Mouse (Mus musculus) right cerebral cortex, postnatal 14 days (tissue): ENCODE results near the gene Cyp3a16.
"Not testable (repeated sequence)": the region's sequence is repeated elsewhere in the genome, so short reads cannot be mapped to it uniquely, and the experiment has no call there.

Experiments
- DNase-seq: peaks from one replicate; pipeline ENCODE4 v3.0.0; 2022

Cyp3a16 gene

DNA sequence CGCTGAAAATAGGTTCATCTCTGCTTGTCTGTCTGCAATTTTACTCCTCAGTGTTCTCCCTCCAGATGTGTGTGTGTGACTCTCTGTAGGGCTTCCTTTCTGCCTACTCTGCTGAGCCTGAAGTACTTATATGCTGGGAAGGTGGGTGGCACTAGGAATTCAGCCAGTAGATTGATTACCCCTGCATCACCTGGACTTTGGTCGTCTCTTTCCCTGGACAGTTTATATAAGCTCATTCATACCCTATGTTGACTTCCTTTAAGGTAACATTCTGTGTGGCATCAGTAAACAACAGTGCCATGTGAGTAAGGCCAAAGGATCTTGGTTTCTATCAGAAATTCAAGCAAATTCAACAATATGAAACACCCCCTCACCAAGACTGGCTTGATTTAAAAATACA is at the start of gene Cyp3a16:
TSS of gene Cyp3a16 (minus strand) at position 101 of the 400 bp plus-strand sequence.
- DNase-seq = not testable (repeated sequence)

GRCm38 (mm10) chr5:145490300-145490699 is 20.8 kb upstream of the Cyp3a16 start:
- DNase-seq = no peak

DNA sequence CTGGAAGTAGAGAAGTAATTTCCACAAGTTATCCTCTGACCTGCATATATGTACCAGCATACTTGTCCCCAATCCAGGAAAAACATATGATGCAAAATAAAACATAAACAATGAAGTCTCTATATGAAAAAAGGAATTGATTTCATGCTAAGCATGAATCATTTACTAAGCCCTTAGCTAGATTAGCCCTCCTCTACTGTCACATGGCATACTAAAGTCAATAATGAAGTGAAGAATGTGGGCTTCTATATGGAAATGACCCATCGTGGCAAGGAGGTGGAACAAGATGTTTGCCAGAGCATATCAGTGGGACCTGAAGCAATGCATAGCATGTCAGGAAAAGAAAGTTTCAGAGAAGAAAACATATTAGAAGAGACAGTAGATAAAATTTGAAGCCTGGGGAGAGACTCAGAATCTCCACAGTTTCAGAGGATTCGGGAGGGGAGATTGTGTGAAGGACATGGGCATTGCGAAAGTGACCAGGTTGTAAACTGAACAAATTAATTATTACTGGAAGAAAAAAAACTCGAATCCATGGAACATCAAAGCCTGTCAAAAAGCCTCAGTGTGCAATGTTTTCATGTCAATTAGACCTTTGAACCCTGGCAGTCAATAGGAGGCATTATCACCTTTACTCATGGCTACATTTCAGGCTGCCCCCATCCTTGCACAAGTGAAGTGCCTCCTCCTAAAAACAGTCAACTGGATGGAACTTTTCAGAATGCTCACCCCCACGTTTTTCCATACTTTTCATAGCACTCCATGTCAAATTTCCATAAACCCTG is 5.0 kb downstream of the Cyp3a16 start:
- DNase-seq = no peak

DNA sequence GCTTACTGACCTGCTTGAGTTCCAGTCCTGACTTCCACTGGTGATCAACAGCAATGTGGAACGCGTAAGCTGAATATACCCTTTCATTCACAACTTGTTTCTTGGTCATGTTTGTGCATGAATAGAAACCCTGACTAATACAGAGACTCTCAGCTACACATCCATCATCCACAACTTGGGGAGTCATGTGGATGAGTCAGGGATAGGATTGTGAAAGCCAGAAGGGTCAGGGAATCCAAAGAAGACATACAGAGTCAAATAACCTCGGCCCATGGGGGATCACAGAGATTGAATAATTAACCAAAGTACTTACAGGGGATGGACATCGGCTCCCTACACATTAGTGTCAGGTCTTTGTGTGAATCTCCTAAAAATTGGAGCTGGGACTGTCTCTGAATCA is 7.2 kb downstream of the Cyp3a16 start:
- no peak for DNase-seq

DNA sequence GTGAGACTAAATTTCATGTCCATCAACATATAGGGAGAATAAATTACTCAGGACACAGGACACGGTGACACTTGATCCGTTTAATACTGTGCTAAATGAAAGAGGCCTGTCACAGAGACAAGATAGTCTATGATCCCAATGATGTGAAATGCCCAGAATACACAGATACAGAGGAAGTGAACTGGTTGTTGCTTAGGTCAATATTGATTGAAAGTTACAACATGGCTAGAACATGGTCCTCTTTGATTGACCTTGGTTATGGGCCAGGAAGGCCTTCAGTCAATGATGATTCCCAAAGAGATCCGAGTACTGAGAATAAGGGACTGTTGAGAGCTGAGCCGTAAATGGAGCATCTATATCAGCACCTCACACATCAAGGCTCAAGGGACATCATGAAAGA is 15.1 kb downstream of the Cyp3a16 start:
- DNase-seq = no peak

DNA sequence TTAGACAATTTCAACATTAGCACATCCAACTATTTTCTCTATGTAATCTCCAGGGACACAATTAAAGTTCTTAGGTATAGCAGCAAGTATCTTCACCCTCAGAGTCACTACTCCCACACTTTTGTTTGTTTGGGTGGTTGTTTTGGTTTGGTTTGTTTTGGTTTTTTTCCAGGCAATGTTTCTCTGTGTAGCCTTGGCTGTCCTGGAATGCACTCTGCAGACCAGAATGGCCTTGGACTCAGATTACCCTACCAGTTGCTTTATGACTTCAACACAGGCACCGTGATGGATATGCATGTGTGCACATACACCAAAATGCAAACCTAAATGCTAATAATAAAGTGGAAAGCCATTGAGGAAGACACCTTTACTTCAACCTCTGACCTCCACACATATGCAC is 35.8 kb downstream of the Cyp3a16 start:
- DNase-seq = no peak

DNA sequence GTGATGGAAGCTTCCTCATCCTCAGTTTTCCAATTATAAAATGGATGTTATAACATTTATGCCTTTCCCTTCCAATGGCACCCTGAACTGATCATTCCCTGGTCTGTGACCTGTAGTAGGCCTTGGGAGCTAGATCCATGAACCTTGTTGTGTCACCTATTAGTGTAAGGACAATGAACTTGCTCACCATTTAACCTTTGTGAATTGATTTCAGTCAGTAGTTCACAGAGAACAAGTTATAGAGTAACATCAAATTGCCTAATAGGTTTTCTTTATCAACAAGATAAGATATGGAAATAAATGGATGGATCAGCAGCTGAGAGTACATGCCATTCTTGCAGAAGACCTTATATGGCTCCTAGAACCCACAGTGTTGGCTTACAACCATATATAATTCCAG is 38.5 kb downstream of the Cyp3a16 start:
- DNase-seq = no peak

DNA sequence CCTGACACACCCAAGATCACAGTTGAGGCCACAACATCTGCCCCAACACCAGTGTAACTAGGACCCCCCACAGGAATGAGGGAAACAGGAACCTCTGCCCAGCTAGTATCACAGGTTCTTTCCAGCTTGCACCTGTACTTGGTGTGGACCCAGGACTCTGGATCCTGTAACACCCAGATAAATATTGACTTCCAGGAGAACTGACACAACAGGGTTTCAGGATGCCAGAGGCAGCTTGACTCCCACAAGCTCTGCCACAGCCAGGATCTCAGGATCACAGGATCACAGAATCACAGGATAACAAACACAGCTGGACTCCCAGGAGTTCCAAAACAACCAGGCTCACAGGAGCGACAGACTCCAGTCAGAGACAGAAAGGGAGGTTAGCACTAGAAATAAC is 47.2 kb downstream of the Cyp3a16 start:
- DNase-seq = no peak

- DNase-seq = not testable (repeated sequence)
Observed at GRCm38 (mm10) chr5:145415416-145415815, 54.1 kb downstream of the Cyp3a16 start.
